Mouse (Mus musculus) cerebellum, postnatal 14 days (tissue): ENCODE data around the gene Txndc5.
A peak's percentile ranks its signal among the peaks of the same experiment; 100 is the strongest.

Source experiments
- DNase-seq, 2 experiments: peaks; one replicate each; pipeline ENCODE4 v3.0.0; 2021; ENCODE audit warnings: mixed read lengths in 2 of 2

Gene Txndc5

GRCm38 (mm10) chr13:38525261-38525660 is 3.4 kb downstream of the Txndc5 start:
- no peak for DNase-seq

DNA sequence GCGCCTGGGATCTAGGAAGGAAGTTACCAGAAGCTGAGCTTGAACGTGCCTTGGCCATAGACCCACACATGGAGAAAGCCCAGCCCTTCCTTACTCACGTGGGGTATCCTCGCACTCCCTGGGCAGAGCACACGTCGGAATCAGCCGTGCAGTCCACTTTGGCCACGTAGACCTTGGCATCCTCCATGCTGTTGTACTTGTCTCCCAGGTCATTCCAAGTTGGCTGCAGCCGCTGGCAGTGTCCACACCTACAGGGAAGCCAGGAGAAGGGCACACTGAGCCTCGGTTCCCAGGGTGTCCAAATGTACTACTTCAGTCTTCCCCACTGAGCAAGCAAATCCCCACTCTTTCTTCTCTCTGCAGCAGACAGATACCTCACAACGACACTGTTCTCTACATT is 5.4 kb downstream of the Txndc5 start:
- no peak for DNase-seq

DNA sequence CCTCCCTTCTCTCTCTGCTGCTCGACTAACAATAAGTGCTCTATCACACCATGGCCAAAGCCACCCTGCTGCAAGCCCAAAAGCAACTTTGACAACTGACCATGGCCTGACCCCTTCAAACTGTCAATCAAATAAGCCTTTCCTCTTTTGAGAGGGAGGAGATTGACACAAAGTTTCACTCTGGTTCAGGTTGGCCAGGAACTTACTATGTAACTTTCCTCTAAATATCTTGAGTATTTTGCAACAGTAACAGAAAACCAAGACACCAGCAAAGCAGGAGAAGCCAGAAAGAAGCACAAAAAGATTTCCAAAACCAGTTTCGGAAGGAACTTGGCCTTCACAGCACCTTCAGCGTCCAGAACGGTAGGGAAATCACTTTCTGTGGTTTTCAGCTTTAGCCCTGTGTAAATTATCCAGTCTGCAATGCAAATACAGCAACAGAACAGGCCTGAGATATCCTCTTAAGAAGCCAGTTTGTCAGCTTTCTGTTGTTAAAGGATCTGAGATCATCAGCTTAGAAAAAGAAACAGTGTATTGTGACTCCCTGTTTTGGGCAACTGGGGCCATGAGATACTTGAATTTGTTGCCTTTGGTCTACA is 6.5 kb downstream of the Txndc5 start:
- no peak for DNase-seq

GRCm38 (mm10) chr13:38520299-38520698 is 8.3 kb downstream of the Txndc5 start:
- DNase-seq: no peak

DNA sequence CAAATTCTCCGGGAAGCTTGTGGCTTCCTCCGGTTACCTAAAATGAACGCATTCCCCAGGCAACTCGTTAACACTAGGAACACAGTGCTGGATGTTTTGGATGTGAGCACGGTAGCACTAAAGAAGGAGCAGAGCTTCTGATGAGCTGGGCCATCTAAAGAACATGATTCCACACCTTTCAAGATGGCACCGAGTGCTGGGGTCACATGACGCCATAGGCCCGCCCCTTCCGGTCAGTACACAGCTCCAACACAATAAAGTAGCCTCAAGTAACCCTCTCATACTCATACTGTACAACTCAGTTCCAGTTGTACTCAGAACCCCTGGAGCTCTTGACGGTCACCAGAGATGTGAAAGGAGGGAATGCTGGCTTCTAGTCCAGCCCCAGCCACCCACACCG is 12.0 kb downstream of the Txndc5 start:
- DNase-seq: no peak

DNA sequence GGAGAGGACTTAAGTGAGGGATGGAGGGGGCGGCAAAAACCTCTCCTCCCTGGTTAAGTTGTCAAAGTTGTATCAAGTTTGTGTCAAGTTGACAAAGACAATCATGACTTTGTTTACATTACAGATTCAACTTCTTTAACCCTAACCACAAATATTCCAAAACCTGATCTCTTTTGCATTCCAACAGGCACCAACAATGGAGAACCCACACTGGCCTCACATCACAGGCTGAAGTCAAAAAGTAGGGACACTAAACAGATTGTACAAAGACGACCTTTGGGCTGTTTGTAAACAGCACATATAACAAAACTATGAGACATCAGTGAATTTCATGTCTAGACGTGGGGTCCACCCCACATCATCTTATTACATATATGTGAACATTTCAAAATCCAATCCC is 12.8 kb downstream of the Txndc5 start:
- DNase-seq: no peak

GRCm38 (mm10) chr13:38515431-38515830 is 13.2 kb downstream of the Txndc5 start:
- no peak for DNase-seq

- peak; percentile 68 to 80 for DNase-seq
Observed at GRCm38 (mm10) chr13:38513921-38514320, 14.7 kb downstream of the Txndc5 start.

- DNase-seq: peak; percentile 57 to 70
Observed at GRCm38 (mm10) chr13:38511979-38512378, 16.6 kb downstream of the Txndc5 start.

DNA sequence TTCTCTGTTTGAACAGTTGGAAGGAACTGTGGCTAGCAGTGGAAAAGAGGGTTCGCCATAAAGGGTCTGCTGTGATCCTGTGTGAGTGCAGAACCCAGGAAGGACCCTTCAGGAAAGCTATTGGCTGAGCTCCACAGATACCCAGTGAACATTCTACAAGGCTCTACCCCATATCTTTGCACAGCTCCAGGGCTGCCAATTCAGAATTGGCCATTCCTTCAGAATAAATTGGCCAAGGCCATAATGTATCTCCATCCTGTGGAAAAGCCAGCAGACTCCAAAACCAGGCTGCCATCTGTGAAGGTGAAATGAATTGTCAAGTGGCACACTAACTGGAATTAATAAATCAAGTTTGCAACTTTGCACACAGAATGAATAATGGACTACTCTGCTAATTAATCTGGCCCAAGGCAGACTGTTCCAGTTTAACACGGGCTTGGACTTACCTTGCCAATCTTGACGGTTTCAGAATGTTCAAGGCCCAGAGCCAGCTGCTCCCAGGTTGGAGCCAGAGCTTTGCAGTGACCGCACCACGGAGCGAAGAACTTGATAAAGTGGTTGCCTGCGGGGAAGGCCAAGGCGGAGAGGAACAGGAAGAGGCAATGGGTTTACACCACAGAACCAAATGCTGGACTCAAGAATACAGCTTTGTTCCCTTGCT is 18.8 kb downstream of the Txndc5 start:
- peak; percentile 64 to 65 for DNase-seq

DNA sequence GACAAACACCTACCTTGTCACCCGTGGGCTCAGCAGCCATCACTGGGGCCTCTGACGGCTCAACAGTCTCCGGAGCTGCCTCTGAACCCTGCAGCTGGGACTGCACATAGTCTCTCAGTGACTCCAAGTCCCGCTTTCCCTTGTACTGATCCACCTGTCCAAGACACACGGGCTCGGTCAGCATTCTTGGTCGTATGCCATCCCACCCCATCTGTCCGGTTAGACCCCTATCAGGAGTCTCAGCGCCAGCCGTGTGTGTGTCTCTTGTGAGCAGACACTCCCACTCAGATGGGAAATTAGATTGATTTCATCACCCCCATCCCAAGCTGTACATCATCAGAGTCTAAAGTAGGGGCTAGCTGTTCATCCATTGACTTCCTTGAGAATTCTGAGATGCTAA is 21.7 kb downstream of the Txndc5 start:
- peak; percentile 38 to 48 for DNase-seq

- peak; percentile 54 to 75 for DNase-seq
Observed at GRCm38 (mm10) chr13:38506320-38506719, 22.3 kb downstream of the Txndc5 start.

- DNase-seq: peak in 1 of 2 experiments; percentile 24
Observed at GRCm38 (mm10) chr13:38503137-38503849, 25.3 kb downstream of the Txndc5 start.

GRCm38 (mm10) chr13:38501314-38501713 is 27.3 kb downstream of the Txndc5 start:
- no peak for DNase-seq

DNA sequence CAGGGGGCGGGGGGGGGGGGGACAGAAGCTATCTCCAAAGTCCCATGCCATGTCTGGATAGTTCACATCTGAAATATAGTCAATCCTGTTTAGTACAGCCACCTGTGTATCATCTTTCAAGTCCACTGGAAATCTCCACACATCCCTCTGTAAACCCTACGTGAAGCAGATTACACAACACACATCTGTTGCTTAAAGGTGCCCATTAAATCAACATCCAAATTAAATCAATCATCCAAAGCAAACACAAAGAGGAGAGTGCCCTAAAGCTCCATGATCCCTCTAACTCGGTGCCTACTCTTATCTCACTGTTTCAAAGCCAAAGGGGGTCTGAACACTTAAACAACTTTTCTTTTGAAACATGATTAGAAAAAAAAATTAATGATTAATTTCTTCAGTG is 31.9 kb downstream of the Txndc5 start:
- no peak for DNase-seq

DNA sequence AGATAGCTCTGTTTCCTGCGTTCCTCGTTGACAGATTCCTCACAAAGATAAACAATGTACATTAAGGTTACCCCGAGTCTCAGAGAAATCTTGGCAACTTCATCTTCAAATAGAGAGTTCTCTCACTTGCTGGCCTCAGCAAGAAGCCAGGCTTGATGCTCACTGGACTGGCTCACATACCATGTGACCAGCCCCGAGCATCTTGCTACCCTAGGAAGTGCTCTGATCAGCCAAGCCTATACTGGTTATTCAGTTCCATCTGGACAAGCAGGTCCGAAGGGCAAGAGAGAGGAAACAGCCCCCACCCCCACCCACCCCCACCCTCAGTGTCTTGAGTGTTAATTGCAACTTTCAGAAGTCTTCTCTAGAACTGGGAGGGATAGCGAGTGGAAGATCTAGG is 41.9 kb downstream of the Txndc5 start:
- DNase-seq: no peak

DNA sequence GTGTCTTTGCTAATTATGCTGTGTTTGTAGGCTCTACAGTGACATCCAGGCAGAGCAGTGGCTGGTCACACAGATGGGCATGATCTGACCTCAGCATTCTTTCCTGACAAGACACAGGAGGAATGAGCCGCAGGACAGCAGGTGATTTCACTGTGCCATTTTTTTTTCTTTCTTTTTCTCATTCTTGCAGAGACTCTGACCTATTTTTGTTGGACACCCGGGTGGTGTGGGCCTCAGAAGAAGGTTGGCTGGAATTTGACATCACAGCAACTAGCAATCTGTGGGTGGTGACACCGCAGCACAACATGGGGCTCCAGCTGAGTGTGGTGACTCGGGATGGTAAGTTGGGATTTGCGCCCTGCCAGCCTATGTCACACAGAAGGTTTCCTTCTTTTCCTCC is 43.9 kb downstream of the Txndc5 start:
- no peak for DNase-seq

- no peak for DNase-seq
Observed at GRCm38 (mm10) chr13:38481021-38481420, 47.6 kb downstream of the Txndc5 start.

- DNase-seq: no peak
Observed at GRCm38 (mm10) chr13:38476936-38477335, 51.7 kb downstream of the Txndc5 start.

- no peak for DNase-seq
Observed at GRCm38 (mm10) chr13:38473497-38473896, 55.1 kb downstream of the Txndc5 start.

DNA sequence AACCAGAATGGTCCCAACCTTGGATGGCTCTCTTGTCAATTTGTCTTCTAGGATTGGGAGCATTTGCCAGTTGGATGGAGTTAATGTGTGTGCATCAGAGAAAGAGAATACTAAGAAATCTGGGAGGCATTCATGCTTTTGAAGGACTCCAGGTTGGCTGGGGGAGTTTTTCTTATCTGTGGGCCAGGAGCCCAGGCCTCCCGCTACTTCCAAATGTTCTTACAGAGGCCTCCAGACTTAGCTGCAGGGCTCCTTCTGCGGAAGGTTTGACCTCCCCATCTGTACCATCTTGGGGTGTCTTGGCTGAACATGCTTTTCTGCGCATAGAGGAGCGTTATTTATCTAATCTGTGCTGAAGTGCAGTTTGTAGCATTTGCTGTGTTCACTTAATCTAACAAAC is 56.0 kb downstream of the Txndc5 start:
- peak; percentile 13 to 22 for DNase-seq

GRCm38 (mm10) chr13:38470882-38471281 is 57.7 kb downstream of the Txndc5 start:
- DNase-seq: no peak

DNA sequence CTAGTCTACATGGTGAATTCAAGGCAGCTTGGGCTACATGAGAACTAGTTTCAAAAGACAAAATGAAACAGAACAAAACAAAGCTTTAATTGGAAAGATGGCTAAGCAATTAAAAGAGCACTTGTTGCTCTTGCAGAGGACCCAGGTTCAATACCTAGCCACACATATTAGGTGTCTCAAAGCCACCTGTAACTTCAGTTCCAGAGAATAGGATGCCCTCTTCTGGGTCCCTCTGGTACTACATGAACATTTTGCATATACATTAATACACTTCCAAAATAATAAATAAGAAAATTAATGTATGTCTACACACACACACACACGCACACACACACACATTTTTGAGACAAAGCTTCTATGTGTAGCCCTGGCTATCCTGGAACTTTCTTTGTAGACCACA is 65.2 kb downstream of the Txndc5 start:
- no peak for DNase-seq

- DNase-seq: no peak
Observed at GRCm38 (mm10) chr13:38451446-38451845, 77.2 kb downstream of the Txndc5 start.
